Comparison of ENCODE assay signal across 21 mouse cellular contexts in the genomic region with DNA sequence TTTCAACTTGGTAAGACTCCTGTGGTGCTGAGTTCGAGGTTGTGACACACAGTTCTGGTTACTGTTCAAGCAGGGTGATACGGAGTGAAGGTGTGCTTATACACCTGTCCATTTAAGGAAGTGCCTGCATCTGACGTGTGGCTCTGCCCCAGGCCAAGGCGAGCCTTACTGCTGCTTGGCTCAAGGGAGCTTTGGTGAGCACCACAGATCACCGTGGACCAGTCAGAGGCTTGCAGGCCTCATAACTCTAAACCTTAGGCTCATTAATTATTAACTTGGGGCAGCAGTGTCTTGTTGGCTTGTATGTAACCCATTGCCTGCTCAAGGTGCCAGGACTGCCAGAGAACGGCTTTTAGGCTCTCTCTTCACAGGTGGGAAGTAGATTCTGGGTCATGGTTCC. TPM values are rescaled to one million over a fixed set of nuclear protein-coding genes. Genes with fewer than 3 reads are reported as not detected.
DNase-seq lines count a peak whose midpoint lies in the region; ATAC-seq lines count a peak whose summit lies in the region.
"Had no signal": no experiment of that assay in that cellular context is flagged by ENCODE, and none has a peak within 500 bp of the region (broad histone marks: within the 10 kb centered on the region; RNA-seq: fewer than 3 reads in every experiment).

No protein-coding gene starts in this region.

- H3K27me3 ChIP-seq in megakaryocyte, embryonic 14.5 days (replicated peaks), result no peaks in the 10 kb centered on the region
- H3K27me3 ChIP-seq in kidney, embryonic 16.5 days (ENCODE audit: insufficient read depth, low read length), result no peaks in the 10 kb centered on the region
- H3K27me3 ChIP-seq in liver, embryonic 15.5 days, result no peaks in the 10 kb centered on the region
- H3K27me3 ChIP-seq: CH12.LX; limb, embryonic 13.5 days; lung, embryonic 15.5 days; midbrain, embryonic 12.5 days; neural tube, embryonic 13.5 days had no signal

- WGBS in kidney, embryonic 16.5 days, result 68% methylated on average over 6 of the region's 6 CpGs
- WGBS in liver, embryonic 15.5 days (ENCODE audit: insufficient replicate concordance), result 62% methylated on average over 6 of the region's 6 CpGs

- peaks cover 100% of the 10 kb centered on the region for H3K4me1 ChIP-seq in megakaryocyte, embryonic 14.5 days
- peaks cover 39% of the 10 kb centered on the region for H3K4me1 ChIP-seq in kidney, embryonic 16.5 days (ENCODE audit: insufficient read depth, low read length)
- H3K4me1 ChIP-seq in liver, embryonic 15.5 days (replicated peaks), result peaks cover 42% of the 10 kb centered on the region

- no peak overlapping the region for H3K27ac ChIP-seq in kidney, embryonic 16.5 days (ENCODE audit: low read length)
- H3K27ac ChIP-seq in liver, embryonic 15.5 days (replicated peaks), result no peak overlapping the region
- H3K27ac ChIP-seq: hindbrain, embryonic 14.5 days; limb, embryonic 13.5 days; lung, embryonic 15.5 days; midbrain, embryonic 12.5 days; neural tube, embryonic 13.5 days had no signal

- no peak overlapping the region for H3K4me2 ChIP-seq in kidney, embryonic 16.5 days (replicated peaks; ENCODE audit: low read depth, low read length)
- no peak overlapping the region for H3K4me2 ChIP-seq in liver, embryonic 15.5 days
- H3K4me2 ChIP-seq: heart, embryonic 12.5 days; hindbrain, embryonic 14.5 days; limb, embryonic 13.5 days; lung, embryonic 15.5 days; midbrain, embryonic 12.5 days; neural tube, embryonic 13.5 days had no signal

- H3K36me3 ChIP-seq in megakaryocyte, embryonic 14.5 days (replicated peaks; ENCODE audit: low read length), result peaks cover 84% of the 10 kb centered on the region
- H3K36me3 ChIP-seq in kidney, embryonic 16.5 days (ENCODE audit: insufficient read depth, low read length), result peaks cover 6% of the 10 kb centered on the region; the same call in 1 of the 2 replicates
- H3K36me3 ChIP-seq in liver, embryonic 15.5 days (replicated peaks), result no peaks in the 10 kb centered on the region
- H3K36me3 ChIP-seq: lung, embryonic 15.5 days had no signal

- no peak for ATAC-seq in megakaryocyte, adult 5-6 weeks (ENCODE audit: poor library complexity, severe bottlenecking)
- ATAC-seq in kidney, embryonic 16.5 days (ENCODE audit: low FRiP score, low TSS enrichment), result peak; percentile 65
- 0 out of 2 replicates have a peak, but pooled peaks have one; percentile 19 for ATAC-seq in liver, embryonic 15.5 days (ENCODE audit: insufficient read depth)

- no peak overlapping the region for H3K9ac ChIP-seq in kidney, embryonic 16.5 days (replicated peaks; ENCODE audit: low read length)
- H3K9ac ChIP-seq in liver, embryonic 15.5 days, result no peak overlapping the region
- H3K9ac ChIP-seq: heart, embryonic 12.5 days; hindbrain, embryonic 14.5 days; limb, embryonic 13.5 days; lung, embryonic 15.5 days; midbrain, embryonic 12.5 days; neural tube, embryonic 13.5 days had no signal

- H3K4me3 ChIP-seq in megakaryocyte, embryonic 14.5 days (replicated peaks), result peak overlapping the region; percentile 34
- H3K4me3 ChIP-seq in kidney, embryonic 16.5 days (ENCODE audit: low read length), result no peak overlapping the region
- no peak overlapping the region for H3K4me3 ChIP-seq in liver, embryonic 15.5 days (replicated peaks)
- H3K4me3 ChIP-seq: heart, embryonic 12.5 days; limb, embryonic 13.5 days; lung, embryonic 15.5 days; midbrain, embryonic 12.5 days; neural tube, embryonic 13.5 days had no signal

- peaks cover 7% of the 10 kb centered on the region for H3K9me3 ChIP-seq in megakaryocyte, embryonic 14.5 days
- H3K9me3 ChIP-seq in kidney, embryonic 16.5 days (ENCODE audit: low read length), result peaks cover 5% of the 10 kb centered on the region; the same call in 1 of the 2 replicates
- no peaks in the 10 kb centered on the region for H3K9me3 ChIP-seq in liver, embryonic 15.5 days (replicated peaks)
- H3K9me3 ChIP-seq: lung, embryonic 15.5 days had no signal

- peak; percentile 33 for DNase-seq in yolk sac, embryonic 10.5 days (ENCODE audit: low spot score)
- no peak for DNase-seq in layer of hippocampus, adult 18-20 months (ENCODE audit: low spot score in 2 of 2)
- no peak for DNase-seq in left cerebral cortex, postnatal 14 days (ENCODE audit: low spot score in 2 of 2)
- DNase-seq in gastrocnemius, postnatal 14 days, result no peak
- DNase-seq: adrenal gland, postnatal 25 days; cerebellum, adult 11-12 months; cerebellum, postnatal 36 days; heart, postnatal 36 days; lung, postnatal 4 days; right cerebral cortex, adult 18-20 months had no signal

- intact Hi-C loops in left cerebral cortex, postnatal 14 days (cut with DNase I), result no loop called here
- intact Hi-C loops in gastrocnemius, postnatal 14 days (cut with DNase I; ENCODE audit: low total_unique reads), result no loop called here

RNA-seq across cellular contexts. Expression of a gene that starts 17.5 kb away (rescaled TPM):
- polyA plus RNA-seq in megakaryocyte, embryonic 14.5 days (2012; ENCODE audit: insufficient read depth, low replicate concordance), result 55.0 and 143 TPM in 2 replicates
- total RNA-seq in megakaryocyte, adult 5-6 weeks (2015), result 31.3 and 61.1 TPM in 2 replicates
- 15.5 and 20.4 TPM in 2 replicates for total RNA-seq in megakaryocyte, adult 5-6 weeks (2017)
- polyA plus RNA-seq in kidney, embryonic 16.5 days (2015; fragmentation: Nextera tagmentation; extraction: Ambion mirVana), result 47.0 and 47.1 TPM in 2 replicates
- 16.0 and 17.0 TPM in 2 replicates for polyA plus RNA-seq in liver, embryonic 15.5 days (2015; fragmentation: Nextera tagmentation; extraction: Ambion mirVana)
- 10 to 100 TPM; 41.5 to 48.8 TPM for total RNA-seq in layer of hippocampus, adult 18-20 months (2021)
- 10 to 100 TPM; 67.2 to 70.3 TPM for total RNA-seq in left cerebral cortex, postnatal 14 days (2021)
- 10 to 100 TPM; 30.4 to 32.4 TPM for total RNA-seq in gastrocnemius, postnatal 14 days (2021)
